Comparison of ENCODE assay signal across 12 mouse cellular contexts in the genomic region with DNA sequence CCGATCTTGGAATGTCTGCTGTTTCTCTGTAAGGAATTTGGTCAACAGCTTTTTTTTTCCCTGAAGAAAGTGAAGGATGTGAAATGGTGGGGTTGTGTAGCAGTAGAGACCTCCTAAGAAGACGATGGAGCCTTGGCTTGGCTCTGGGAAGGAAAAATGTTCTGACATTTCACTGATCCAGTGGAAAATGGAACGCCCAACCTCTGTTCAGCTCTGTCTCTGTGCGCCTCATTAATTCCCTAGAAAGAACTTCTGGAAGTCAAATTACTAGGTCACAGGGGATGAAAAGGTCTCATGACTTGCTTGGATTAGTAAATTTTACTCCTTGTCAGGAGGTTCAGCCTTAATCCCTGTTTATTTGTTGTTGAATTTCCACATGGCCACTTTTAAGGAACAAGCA.
DNase-seq lines count a peak whose midpoint lies in the region; ATAC-seq lines count a peak whose summit lies in the region.
"Had no signal": no experiment of that assay in that cellular context is flagged by ENCODE, and none has a peak within 500 bp of the region (broad histone marks: within the 10 kb centered on the region; RNA-seq: fewer than 3 reads in every experiment).

No protein-coding gene starts in this region.

- H3K27ac ChIP-seq in heart, embryonic 10.5 days = peak overlapping the region; percentile 22; the same call in 1 of the 2 replicates
- H3K27ac ChIP-seq in limb, embryonic 10.5 days = peak overlapping the region; percentile 77
- H3K27ac ChIP-seq in stomach, embryonic 16.5 days (ENCODE audit: low read length) = peak overlapping the region; percentile 79
- H3K27ac ChIP-seq: hindbrain, embryonic 12.5 days had no signal

- DNase-seq in heart, embryonic 10.5 days (ENCODE audit: low spot score) = no peak
- no peak for DNase-seq in heart, adult 9 months (ENCODE audit: low spot score in 2 of 2)
- DNase-seq in retina, embryonic 14.5 days (ENCODE audit: low spot score) = peak; percentile 38
- DNase-seq in retina, postnatal 1 day = no peak
- no peak for DNase-seq in limb, embryonic 10.5 days (ENCODE audit: low spot score)
- DNase-seq in layer of hippocampus, adult 9-11 months = no peak
- DNase-seq in thymus, postnatal 0 days (ENCODE audit: low spot score) = no peak
- DNase-seq: cerebellum, postnatal 25 days; right cerebral cortex, postnatal 4 days had no signal

- peaks cover 15% of the 10 kb centered on the region for H3K4me1 ChIP-seq in heart, embryonic 10.5 days
- H3K4me1 ChIP-seq in limb, embryonic 10.5 days = peaks cover 30% of the 10 kb centered on the region
- H3K4me1 ChIP-seq in stomach, embryonic 16.5 days (ENCODE audit: control insufficient read depth, insufficient read depth, low read length) = peaks cover 13% of the 10 kb centered on the region

- ATAC-seq in stomach, embryonic 16.5 days (ENCODE audit: insufficient read depth, low FRiP score) = no peak

- no peak overlapping the region for H3K9ac ChIP-seq in stomach, embryonic 16.5 days (ENCODE audit: low read length)
- H3K9ac ChIP-seq: heart, embryonic 12.5 days; hindbrain, embryonic 12.5 days had no signal

- no peaks in the 10 kb centered on the region for H3K27me3 ChIP-seq in heart, embryonic 10.5 days (ENCODE audit: insufficient read depth, poor library complexity, severe bottlenecking)
- no peaks in the 10 kb centered on the region for H3K27me3 ChIP-seq in limb, embryonic 10.5 days (ENCODE audit: low read depth, poor library complexity, severe bottlenecking)
- no peaks in the 10 kb centered on the region for H3K27me3 ChIP-seq in stomach, embryonic 16.5 days (ENCODE audit: control insufficient read depth, insufficient read depth, low read length)
- H3K27me3 ChIP-seq: heart, embryonic 12.5 days; hindbrain, embryonic 12.5 days had no signal

- H3K4me2 ChIP-seq in stomach, embryonic 16.5 days (ENCODE audit: low read depth, low read length) = no peak overlapping the region
- H3K4me2 ChIP-seq: heart, embryonic 12.5 days; hindbrain, embryonic 12.5 days had no signal

- H3K36me3 ChIP-seq in heart, embryonic 10.5 days = no peaks in the 10 kb centered on the region
- H3K36me3 ChIP-seq in limb, embryonic 10.5 days = no peaks in the 10 kb centered on the region
- H3K36me3 ChIP-seq in stomach, embryonic 16.5 days (ENCODE audit: control insufficient read depth, insufficient read depth, low read length) = no peaks in the 10 kb centered on the region
- H3K36me3 ChIP-seq: heart, embryonic 12.5 days; hindbrain, embryonic 12.5 days had no signal

- no peaks in the 10 kb centered on the region for H3K9me3 ChIP-seq in heart, embryonic 10.5 days
- no peaks in the 10 kb centered on the region for H3K9me3 ChIP-seq in limb, embryonic 10.5 days (replicated peaks)
- H3K9me3 ChIP-seq in stomach, embryonic 16.5 days (replicated peaks; ENCODE audit: control insufficient read depth, low read length) = no peaks in the 10 kb centered on the region
- H3K9me3 ChIP-seq: heart, embryonic 12.5 days; hindbrain, embryonic 12.5 days had no signal

- 76% methylated on average over 4 of the region's 4 CpGs for WGBS in heart, embryonic 10.5 days
- 52% methylated on average over 4 of the region's 4 CpGs for WGBS in limb, embryonic 10.5 days
- 51% methylated on average over 4 of the region's 4 CpGs for WGBS in stomach, embryonic 16.5 days

- no peak overlapping the region for H3K4me3 ChIP-seq in heart, embryonic 10.5 days
- H3K4me3 ChIP-seq in limb, embryonic 10.5 days = no peak overlapping the region
- H3K4me3 ChIP-seq in stomach, embryonic 16.5 days (replicated peaks; ENCODE audit: low read length) = no peak overlapping the region
- H3K4me3 ChIP-seq: heart, embryonic 12.5 days; hindbrain, embryonic 12.5 days had no signal

Comparison
In these comparisons a context has a peak if more than half of its experiments do, and no peak if none do; other contexts are left out.
1. H3K27ac ChIP-seq: peak in every context shown above with its lines; median percentile 79 in stomach, embryonic 16.5 days; 77 in limb, embryonic 10.5 days; 22 in heart, embryonic 10.5 days.